In the genomic region with DNA sequence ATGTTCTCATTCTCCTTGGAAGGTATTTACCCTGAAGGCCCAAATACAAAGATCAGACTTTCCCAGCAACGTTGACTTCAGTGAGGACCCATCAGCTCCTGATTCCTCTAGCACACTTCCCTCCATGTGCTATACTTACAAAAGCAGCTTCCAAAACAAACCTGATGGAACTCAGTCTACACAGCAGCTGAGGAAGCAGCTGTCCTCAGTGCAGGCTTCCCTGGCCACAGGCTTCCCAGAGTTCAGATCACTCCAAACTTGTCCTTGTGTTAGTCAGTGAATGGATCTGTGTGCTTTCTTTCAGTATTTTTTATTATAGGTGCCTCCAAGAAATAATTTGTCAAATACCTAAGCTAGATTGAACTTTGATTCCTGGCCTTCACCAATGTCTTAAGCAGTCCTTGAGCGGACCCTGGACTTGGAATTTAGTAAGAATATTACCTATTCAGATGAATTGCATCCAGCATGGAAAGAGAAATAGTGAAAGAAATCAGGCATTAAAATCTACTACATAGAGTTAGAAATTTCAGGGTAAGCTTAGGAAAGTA, we compare ENCODE assay signal across 27 mouse cellular contexts. TPM values are rescaled to one million over a fixed set of nuclear protein-coding genes. Genes with fewer than 3 reads are reported as not detected.
"Had no signal": no experiment of that assay in that cellular context is flagged by ENCODE, and none has a peak within 500 bp of the region (broad histone marks: within the 10 kb centered on the region; RNA-seq: fewer than 3 reads in every experiment).

No protein-coding gene starts in this region.

- H3K9me3 ChIP-seq: lung, embryonic 15.5 days; megakaryocyte, embryonic 14.5 days; midbrain, embryonic 15.5 days; neural tube, embryonic 13.5 days had no signal

- H3K9ac ChIP-seq: liver, postnatal 0 days; lung, embryonic 15.5 days; midbrain, embryonic 13.5 days; midbrain, embryonic 15.5 days; neural tube, embryonic 13.5 days; neural tube, embryonic 15.5 days had no signal

- H3K4me2 ChIP-seq: lung, embryonic 15.5 days; midbrain, embryonic 11.5 days; midbrain, embryonic 13.5 days; midbrain, embryonic 15.5 days; neural tube, embryonic 13.5 days; neural tube, embryonic 15.5 days had no signal

- H3K27me3 ChIP-seq: lung, embryonic 15.5 days; megakaryocyte, embryonic 14.5 days; midbrain, embryonic 13.5 days; midbrain, embryonic 15.5 days; neural tube, embryonic 13.5 days; neural tube, embryonic 15.5 days had no signal

- DNase-seq: liver, postnatal 0 days; lung, adult 2 months; lung, postnatal 14 days; lung, postnatal 36 days; retina, postnatal 1 day; right cerebral cortex, adult 18-20 months; right cerebral cortex, postnatal 25 days; right cerebral cortex, postnatal 4 days; spleen, adult 18-20 months; thymus, adult 18-20 months; thymus, postnatal 14 days; thymus, postnatal 36 days had no signal

- H3K27ac ChIP-seq: lung, embryonic 15.5 days; macrophage; midbrain, embryonic 13.5 days; midbrain, embryonic 15.5 days; neural tube, embryonic 13.5 days; neural tube, embryonic 15.5 days had no signal

- H3K4me3 ChIP-seq: lung, embryonic 15.5 days; megakaryocyte, embryonic 14.5 days; midbrain, embryonic 13.5 days; midbrain, embryonic 15.5 days; neural tube, embryonic 13.5 days; neural tube, embryonic 15.5 days had no signal

- ATAC-seq: liver, postnatal 0 days; lung, postnatal 0 days; midbrain, embryonic 13.5 days; midbrain, embryonic 15.5 days had no signal

- H3K4me1 ChIP-seq: lung, embryonic 15.5 days; megakaryocyte, embryonic 14.5 days; midbrain, embryonic 13.5 days; midbrain, embryonic 15.5 days; neural tube, embryonic 13.5 days; neural tube, embryonic 15.5 days had no signal

- H3K36me3 ChIP-seq: lung, embryonic 15.5 days; midbrain, embryonic 13.5 days; midbrain, embryonic 15.5 days; neural tube, embryonic 13.5 days; neural tube, embryonic 15.5 days had no signal

RNA-seq across cellular contexts. Expression of gene Slco1a6, which starts 22.4 kb away (rescaled TPM):
- polyA plus RNA-seq: liver, postnatal 0 days; lung, adult 2 months; lung, embryonic 15.5 days; lung, postnatal 0 days; macrophage; midbrain, embryonic 11.5 days; midbrain, embryonic 13.5 days; midbrain, postnatal 0 days; neural tube, embryonic 11.5 days; neural tube, embryonic 13.5 days; small intestine, adult 2 months; stomach, embryonic 14.5 days; stomach, embryonic 16.5 days; thymus, postnatal 0 days had no signal
